Comparison of ENCODE assay signal across 10 mouse cellular contexts in the genomic region with DNA sequence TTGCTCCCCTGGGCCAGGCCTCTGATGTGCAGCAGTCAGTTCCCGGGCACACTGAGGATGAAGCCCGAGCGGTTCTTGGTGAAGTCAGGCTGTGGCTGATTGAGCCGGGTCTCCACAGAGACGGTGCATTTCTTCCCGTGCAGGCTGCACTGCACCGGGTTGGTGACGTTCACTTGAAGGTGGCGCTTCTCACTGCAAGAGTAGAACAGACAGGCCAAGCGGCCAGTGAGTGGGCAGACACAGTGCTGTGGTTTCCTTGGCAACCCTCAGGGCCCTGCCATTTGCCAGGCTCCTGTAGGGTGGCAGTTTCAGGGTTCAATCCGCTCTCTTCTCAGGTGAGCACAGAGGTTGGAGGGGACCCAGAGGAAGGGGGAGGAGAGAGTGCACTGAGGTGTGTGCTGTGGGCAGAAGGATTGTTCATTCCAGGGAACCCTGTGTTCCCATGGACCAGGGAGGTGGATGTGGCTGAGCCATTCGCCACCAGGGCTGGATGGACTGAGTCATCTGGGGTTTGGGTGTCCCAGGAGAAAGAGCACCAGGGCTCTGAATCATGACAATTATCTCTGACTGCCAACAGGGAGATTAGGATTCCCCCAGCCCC. TPM values are rescaled to one million over a fixed set of nuclear protein-coding genes. Genes with fewer than 3 reads are reported as not detected.
DNase-seq lines count a peak whose midpoint lies in the region; ATAC-seq lines count a peak whose summit lies in the region.
"Had no signal": no experiment of that assay in that cellular context is flagged by ENCODE, and none has a peak within 500 bp of the region (broad histone marks: within the 10 kb centered on the region; RNA-seq: fewer than 3 reads in every experiment).

No protein-coding gene starts in this region.

- H3K4me2 ChIP-seq in limb, embryonic 12.5 days: no peak overlapping the region
- H3K4me2 ChIP-seq: embryonic facial prominence, embryonic 12.5 days; liver, embryonic 15.5 days had no signal

- WGBS in hindbrain, embryonic 10.5 days: 37% methylated on average over 12 of the region's 12 CpGs
- WGBS in limb, embryonic 12.5 days: 40% methylated on average over 12 of the region's 12 CpGs

- H3K9ac ChIP-seq in limb, embryonic 12.5 days (replicated peaks): no peak overlapping the region
- H3K9ac ChIP-seq: embryonic facial prominence, embryonic 12.5 days; liver, embryonic 15.5 days had no signal

- no peaks in the 10 kb centered on the region for H3K9me3 ChIP-seq in hindbrain, embryonic 10.5 days
- H3K9me3 ChIP-seq in limb, embryonic 12.5 days: no peaks in the 10 kb centered on the region
- H3K9me3 ChIP-seq: embryonic facial prominence, embryonic 12.5 days; liver, embryonic 15.5 days had no signal

- DNase-seq in adrenal gland, postnatal 25 days: peak; percentile 34
- DNase-seq in adrenal gland, postnatal 4 days (ENCODE audit: low spot score in 2 of 2): no peak
- peak; percentile 91 for DNase-seq in cerebellum, adult 8-10 months
- no peak for DNase-seq in hindbrain, embryonic 10.5 days (ENCODE audit: low spot score)
- DNase-seq in T-cell, adult 2 months (ENCODE audit: low spot score): no peak
- no peak for DNase-seq in thymus, postnatal 36 days
- no peak for DNase-seq in kidney, adult 18-20 months

- no peak for ATAC-seq in limb, embryonic 12.5 days (ENCODE audit: insufficient number of reproducible peaks, insufficient read depth, low FRiP score, low TSS enrichment, low read depth)

- H3K36me3 ChIP-seq in hindbrain, embryonic 10.5 days: peaks cover 13% of the 10 kb centered on the region
- H3K36me3 ChIP-seq in limb, embryonic 12.5 days: peaks cover 6% of the 10 kb centered on the region; the same call in 1 of the 2 replicates
- H3K36me3 ChIP-seq: liver, embryonic 15.5 days had no signal

- H3K27me3 ChIP-seq in hindbrain, embryonic 10.5 days (ENCODE audit: insufficient read depth, poor library complexity, severe bottlenecking): peaks cover 44% of the 10 kb centered on the region
- H3K27me3 ChIP-seq in limb, embryonic 12.5 days: no peaks in the 10 kb centered on the region

- peaks cover 77% of the 10 kb centered on the region for H3K4me1 ChIP-seq in hindbrain, embryonic 10.5 days (replicated peaks)
- peaks cover 27% of the 10 kb centered on the region for H3K4me1 ChIP-seq in limb, embryonic 12.5 days (replicated peaks)
- H3K4me1 ChIP-seq: liver, embryonic 15.5 days had no signal

- peak overlapping the region; percentile 31; the same call in 1 of the 2 replicates for H3K27ac ChIP-seq in hindbrain, embryonic 10.5 days
- 0 out of 2 replicates have a peak overlapping the region, but pooled peaks have one; percentile 4 for H3K27ac ChIP-seq in limb, embryonic 12.5 days
- H3K27ac ChIP-seq: embryonic facial prominence, embryonic 12.5 days; liver, embryonic 15.5 days had no signal

- 0 out of 2 replicates have a peak overlapping the region, but pooled peaks have one; percentile 2 for H3K4me3 ChIP-seq in hindbrain, embryonic 10.5 days
- no peak overlapping the region for H3K4me3 ChIP-seq in limb, embryonic 12.5 days (replicated peaks)
- H3K4me3 ChIP-seq: embryonic facial prominence, embryonic 12.5 days; liver, embryonic 15.5 days had no signal

RNA-seq across cellular contexts. Expression of gene Cdk5r1, which starts 7.5 kb away (rescaled TPM):
- total RNA-seq in adrenal gland, postnatal 25 days (2021): 2.7 and 3.2 TPM in 2 replicates
- 1 to 10 TPM; 8.0 to 9.6 TPM for total RNA-seq in adrenal gland, postnatal 4 days (2021)
- 7.0 and 18.0 TPM in 2 replicates for polyA plus RNA-seq in hindbrain, embryonic 10.5 days (2016; fragmentation: Nextera tagmentation; extraction: Ambion mirVana)
- polyA plus RNA-seq in limb, embryonic 12.5 days (2016; fragmentation: Nextera tagmentation; extraction: Ambion mirVana): 4.7 and 4.8 TPM in 2 replicates

RNA-seq across cellular contexts. Expression of gene Psmd11, which starts 55.9 kb away (rescaled TPM):
- total RNA-seq in adrenal gland, postnatal 25 days (2021): 151 and 166 TPM in 2 replicates
- total RNA-seq in adrenal gland, postnatal 4 days (2021): 100 to 1,000 TPM; 116 to 131 TPM
- polyA plus RNA-seq in hindbrain, embryonic 10.5 days (2016; fragmentation: Nextera tagmentation; extraction: Ambion mirVana): 344 and 387 TPM in 2 replicates
- polyA plus RNA-seq in limb, embryonic 12.5 days (2016; fragmentation: Nextera tagmentation; extraction: Ambion mirVana): 313 and 325 TPM in 2 replicates

Comparison
In these comparisons a context has a peak if more than half of its experiments do, and no peak if none do; other contexts are left out.
1. DNase-seq: peak in adrenal gland, postnatal 25 days (single experiment) and cerebellum, adult 8-10 months (single experiment); none in adrenal gland, postnatal 4 days (0 of 2), hindbrain, embryonic 10.5 days (single experiment), T-cell, adult 2 months (single experiment), thymus, postnatal 36 days (0 of 2) and kidney, adult 18-20 months (single experiment).